Mouse (Mus musculus) common myeloid progenitor, adult 5-6 weeks (primary cell): ENCODE results near the gene Cntn5. TPM values are rescaled to one million over a fixed set of nuclear protein-coding genes. Genes with fewer than 3 reads are reported as not detected.

Source experiments
- ATAC-seq: replicated peaks from 2 replicates; pipeline ENCODE4 v1.8.0; 2016; ENCODE audit warnings: low read depth, mild to moderate bottlenecking, moderate TSS enrichment, inconsistent platforms; ENCODE audit not compliant: poor library complexity, severe bottlenecking
- total RNA-seq: library from RNA; stranded (forward); fragments of 200-1000, 187-1606 nt; gene quantifications from 2 replicates; pipeline ENCODE4 v1.2.3, GENCODE M21; 2017

The Cntn5 gene
- not detected in 2 replicates for total RNA-seq

GRCm38 (mm10) chr9:10904616-10905363 is at the start of gene Cntn5:
Gene Cntn5 (minus strand): TSS chr9:10904775.
- ATAC-seq = no peak

DNA sequence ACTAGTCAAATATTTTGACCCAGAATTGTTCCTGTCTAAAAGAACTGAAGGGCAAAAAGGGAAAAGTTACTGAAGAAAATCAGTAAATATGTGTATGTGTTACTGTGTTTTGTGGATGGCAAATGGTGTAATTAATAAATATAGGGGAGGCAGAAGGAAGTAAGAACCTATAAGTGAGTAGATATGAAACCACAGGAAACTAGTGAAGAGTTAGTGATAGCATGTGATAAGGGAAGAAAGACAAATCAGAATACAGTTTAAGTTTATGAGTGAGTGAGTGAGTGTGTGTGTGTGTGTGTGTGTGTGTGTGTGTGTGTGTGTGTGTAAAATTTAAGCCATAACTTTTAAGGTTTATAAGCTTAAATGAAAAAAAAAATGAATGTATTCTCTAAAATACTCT is 45.9 kb upstream of the Cntn5 start:
- ATAC-seq = no peak

GRCm38 (mm10) chr9:10909573-10909972 is 5.0 kb upstream of the Cntn5 start:
- ATAC-seq = peak; percentile 83

DNA sequence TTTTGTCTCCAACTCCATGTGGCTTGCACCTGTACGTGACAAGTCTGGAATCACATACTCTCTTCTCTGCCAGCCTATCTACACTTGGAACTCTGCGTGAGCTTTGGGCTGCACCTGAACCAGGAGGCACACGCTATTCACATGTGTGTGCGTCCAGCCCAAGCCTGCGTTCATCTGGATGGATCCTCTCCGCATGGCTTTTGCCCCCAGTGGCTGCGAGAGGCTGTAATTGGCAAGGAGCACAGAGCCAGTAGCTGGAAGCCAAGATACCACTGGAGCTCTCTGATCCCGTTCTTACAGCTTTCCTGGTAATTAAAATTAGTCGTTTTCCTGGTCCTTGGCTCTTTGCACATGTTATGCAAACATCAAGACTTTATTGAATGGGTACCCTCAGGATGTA is 1.1 kb upstream of the Cntn5 start:
- no peak for ATAC-seq

DNA sequence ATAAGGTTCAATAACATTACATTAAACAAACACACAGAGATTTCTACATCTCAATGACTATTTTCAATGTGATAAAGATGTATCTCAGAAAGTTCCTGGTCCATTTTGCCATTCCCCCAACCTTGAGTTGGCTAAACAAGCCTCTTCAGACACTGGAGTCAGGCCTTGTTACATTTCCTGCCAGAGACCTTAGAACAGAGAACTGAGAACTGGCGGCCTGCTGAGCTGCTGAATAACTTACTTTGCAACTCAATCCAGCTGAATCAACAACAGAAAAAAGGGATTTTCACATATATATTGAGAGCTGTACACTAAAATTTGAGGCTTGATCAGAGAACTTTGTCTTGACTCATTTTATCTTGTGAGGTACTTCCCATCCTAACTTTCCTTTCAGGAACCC is 24.8 kb downstream of the Cntn5 start:
- no peak for ATAC-seq

DNA sequence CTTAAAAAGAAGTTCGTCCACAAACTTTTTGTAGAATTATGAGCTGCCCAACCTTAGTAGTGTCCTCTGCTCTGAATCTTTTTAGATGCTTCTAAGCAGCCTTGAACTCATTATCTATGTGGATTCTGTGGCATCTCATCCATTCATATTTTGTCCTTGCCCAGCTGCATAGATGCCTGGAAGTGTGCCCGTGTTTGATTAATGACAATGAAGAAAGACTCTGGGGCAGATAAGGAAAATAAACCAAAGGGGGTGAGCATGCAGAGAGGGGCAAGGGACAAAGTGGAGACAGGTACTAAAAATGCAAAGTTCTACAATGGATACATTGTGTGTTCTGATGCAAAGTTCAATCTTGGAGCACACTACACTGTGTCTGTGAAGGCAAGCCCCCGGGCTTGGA is 30.7 kb downstream of the Cntn5 start:
- ATAC-seq = no peak

GRCm38 (mm10) chr9:10856204-10856892 is 48.2 kb downstream of the Cntn5 start:
- ATAC-seq = no peak

GRCm38 (mm10) chr9:10816711-10817110 is 87.9 kb downstream of the Cntn5 start:
- ATAC-seq = no peak

DNA sequence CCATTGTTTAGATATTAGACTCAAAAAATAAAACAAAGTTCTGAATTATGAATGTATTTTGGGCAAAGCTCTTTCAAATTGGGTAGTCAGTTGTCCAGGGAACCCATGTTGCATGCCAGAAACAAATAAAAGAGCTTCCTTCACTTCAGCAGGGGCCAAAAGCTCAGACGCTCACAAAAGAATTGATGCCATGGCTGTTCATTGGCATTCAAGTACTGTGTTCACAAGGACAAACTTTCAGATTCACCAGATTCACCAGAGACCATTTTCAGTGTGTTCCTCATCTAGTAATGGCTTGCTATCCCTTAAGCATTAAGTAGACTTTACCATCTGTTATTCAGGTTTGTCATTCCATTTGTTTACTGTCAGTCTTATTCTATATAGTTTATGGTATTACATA is 107.4 kb downstream of the Cntn5 start:
- ATAC-seq = no peak

GRCm38 (mm10) chr9:10795102-10795501 is 109.5 kb downstream of the Cntn5 start:
- ATAC-seq = no peak

- ATAC-seq = no peak
These were observed 172.7 kb downstream of the Cntn5 start for GRCm38 (mm10) chr9:10731878-10732277.

DNA sequence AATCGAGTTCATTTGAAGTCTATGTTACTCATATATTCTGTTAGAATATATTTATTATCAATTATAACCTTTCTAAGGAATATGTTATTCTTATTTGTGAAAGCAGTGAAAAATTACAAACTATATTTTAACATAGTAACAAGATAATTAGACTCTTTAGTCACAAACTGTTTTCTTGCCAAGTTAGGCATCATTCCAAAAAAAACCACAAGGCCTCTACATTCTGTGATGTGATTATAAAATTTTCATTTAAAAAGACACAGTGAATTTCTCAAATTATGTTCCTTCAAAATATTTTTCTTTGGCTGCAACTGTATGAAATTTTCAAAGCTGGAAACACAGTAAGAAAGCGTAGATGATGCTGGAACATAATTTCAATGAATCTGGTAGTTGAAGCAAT is 180.4 kb downstream of the Cntn5 start:
- no peak for ATAC-seq

- ATAC-seq = no peak
These were observed 182.5 kb downstream of the Cntn5 start for GRCm38 (mm10) chr9:10722121-10722520.

DNA sequence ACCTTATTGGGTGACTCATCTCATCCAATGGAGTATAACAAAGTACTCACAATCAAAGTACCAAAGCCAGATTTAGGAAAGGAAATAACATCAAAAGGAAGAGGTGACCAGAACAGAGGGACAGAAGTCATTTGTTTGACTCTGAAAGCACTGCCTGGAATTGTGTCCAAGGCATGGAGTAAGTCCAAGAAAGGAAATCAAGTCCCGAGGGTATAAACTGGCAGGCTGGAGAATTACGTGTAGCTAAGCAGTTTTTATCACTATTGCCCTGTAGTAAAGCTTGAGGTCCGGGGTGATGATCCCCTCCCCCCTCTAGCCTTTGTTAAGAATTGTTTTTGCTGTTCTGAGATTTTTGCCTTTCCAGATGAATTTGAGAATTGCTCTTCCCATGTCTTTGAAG is 185.6 kb downstream of the Cntn5 start:
- no peak for ATAC-seq

GRCm38 (mm10) chr9:10713641-10714040 is 190.9 kb downstream of the Cntn5 start:
- no peak for ATAC-seq

GRCm38 (mm10) chr9:10681646-10682045 is 222.9 kb downstream of the Cntn5 start:
- no peak for ATAC-seq

- ATAC-seq = no peak
These were observed 223.4 kb downstream of the Cntn5 start for GRCm38 (mm10) chr9:10681181-10681580.

DNA sequence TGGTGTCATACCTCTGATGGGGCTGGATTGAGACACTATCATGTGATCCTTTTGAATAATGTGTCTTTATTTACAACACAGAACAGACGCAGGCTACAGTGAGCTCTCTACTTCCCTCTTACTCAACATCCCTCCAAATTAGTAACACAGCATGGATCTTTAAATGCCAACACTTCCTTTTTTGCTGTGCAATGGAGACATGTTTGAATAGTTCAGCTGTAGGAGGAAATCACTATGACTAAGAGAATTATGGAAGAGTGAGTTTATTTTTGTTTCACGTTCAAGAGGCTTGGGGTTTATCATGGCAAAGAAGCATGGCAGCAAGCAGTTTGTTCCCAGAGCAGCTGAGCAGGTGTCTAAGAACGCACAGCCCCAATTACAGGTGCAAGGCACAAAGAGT is 235.9 kb downstream of the Cntn5 start:
- ATAC-seq = no peak

- ATAC-seq = no peak
These were observed 237.1 kb downstream of the Cntn5 start for GRCm38 (mm10) chr9:10667438-10667837.

DNA sequence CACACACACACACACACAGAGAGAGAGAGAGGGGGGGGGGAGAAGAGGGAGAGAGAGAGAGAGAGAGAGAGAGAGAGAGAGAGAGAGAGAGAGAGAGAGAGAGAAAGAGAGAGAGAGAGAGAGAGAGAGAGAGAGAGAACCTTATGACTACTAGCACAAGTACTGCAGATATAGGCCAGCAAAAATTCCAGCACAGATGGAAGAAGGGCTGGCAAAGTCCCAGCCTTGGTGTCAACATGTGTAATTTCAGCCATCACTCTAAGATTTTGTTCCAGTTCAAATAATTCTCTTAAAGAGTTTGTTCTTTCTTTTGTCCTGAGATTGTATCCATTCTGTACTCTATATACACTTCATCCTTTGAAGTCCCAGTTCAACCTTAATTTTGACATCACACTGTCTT is 238.8 kb downstream of the Cntn5 start:
- no peak for ATAC-seq

GRCm38 (mm10) chr9:10663101-10663500 is 241.5 kb downstream of the Cntn5 start:
- no peak for ATAC-seq

DNA sequence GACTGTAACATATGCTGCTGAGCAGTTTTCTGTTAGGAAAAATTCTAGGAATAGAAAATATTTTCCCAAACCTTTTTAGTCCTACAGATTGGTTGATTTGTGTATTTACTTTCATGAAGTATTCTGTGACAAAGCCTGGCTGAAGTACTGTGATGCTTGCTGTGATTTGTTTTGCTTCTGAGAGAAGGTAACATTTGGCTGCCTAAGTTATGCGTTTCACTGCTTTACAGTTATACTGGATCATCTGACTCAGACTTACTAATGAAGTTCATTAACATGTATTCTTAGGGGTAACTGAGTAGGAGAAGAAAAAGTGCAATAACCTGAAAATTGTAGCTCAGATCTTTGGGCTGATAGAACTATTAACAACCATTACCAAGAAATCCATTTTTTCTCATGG is 245.1 kb downstream of the Cntn5 start:
- no peak for ATAC-seq
